Mouse (Mus musculus) limb, embryonic 14.5 days (tissue): ENCODE measurements around the gene Chchd6. TPM values are rescaled to one million over a fixed set of nuclear protein-coding genes. Genes with fewer than 3 reads are reported as not detected.

ENCODE experiments used
- ATAC-seq: fragments of 200-750 bp; cut with Nextera tagmentation; 2 replicates; pipeline ENCODE4 v1.8.0; 2017; ENCODE audit warnings: low read depth, moderate number of reproducible peaks, moderate TSS enrichment; ENCODE audit not compliant: low FRiP score
- DNase-seq: peaks from one replicate; pipeline ENCODE4 v3.0.0-alpha.2; 2015; ENCODE audit warnings: low spot score
- H3K27ac ChIP-seq: fragments of 300-500 bp; sonication (generic); replicated peaks from 2 replicates; pipeline ENCODE4 v1.5.1; 2014; ENCODE audit warnings: low read depth, mild to moderate bottlenecking, low read length, moderate library complexity, mixed read lengths
- H3K27me3 ChIP-seq: fragments of 300-500 bp; sonication (generic); 2 replicates; pipeline ENCODE4 v1.6.1; 2014; ENCODE audit warnings: low read length, mixed read lengths; ENCODE audit not compliant: control insufficient read depth, insufficient read depth
- H3K36me3 ChIP-seq: fragments of 300-500 bp; sonication (generic); 2 replicates; pipeline ENCODE4 v1.6.1; 2014; ENCODE audit warnings: mild to moderate bottlenecking, low read length, moderate library complexity, mixed read lengths; ENCODE audit not compliant: control insufficient read depth, insufficient read depth
- H3K4me1 ChIP-seq: fragments of 300-500 bp; sonication (generic); 2 replicates; pipeline ENCODE4 v1.6.1; 2014; ENCODE audit warnings: antibody characterized with exemption, low read length, mixed read lengths; ENCODE audit not compliant: control insufficient read depth, insufficient read depth
- H3K4me2 ChIP-seq: fragments of 300-500 bp; sonication (generic); replicated peaks from 2 replicates; pipeline ENCODE4 v1.6.1; 2014; ENCODE audit warnings: low read depth, mild to moderate bottlenecking, low read length, moderate library complexity; ENCODE audit not compliant: severe bottlenecking
- H3K4me3 ChIP-seq: fragments of 300-500 bp; sonication (generic); replicated peaks from 2 replicates; pipeline ENCODE4 v1.5.1; 2014; ENCODE audit warnings: low read length
- H3K9ac ChIP-seq: fragments of 300-500 bp; sonication (generic); 2 replicates; pipeline ENCODE4 v1.6.1; 2014; ENCODE audit warnings: mild to moderate bottlenecking, low read depth, low read length, moderate library complexity; ENCODE audit not compliant: severe bottlenecking
- H3K9me3 ChIP-seq: fragments of 300-500 bp; sonication (generic); 2 replicates; pipeline ENCODE4 v1.6.1; 2016; ENCODE audit warnings: low read length; ENCODE audit not compliant: control insufficient read depth
- POLR2A ChIP-seq: fragments of 200-500 bp; IDR thresholded peaks from 2 replicates; pipeline ENCODE4 v1.8.0; 2012; ENCODE audit warnings: inconsistent platforms, mild to moderate bottlenecking, moderate library complexity, borderline replicate concordance; ENCODE audit not compliant: insufficient read depth, insufficient read length; ENCODE audit errors: extremely low read depth
- WGBS: fragments of 180-500 bp; shearing (Covaris S2); extraction: QIAGEN DNeasy Blood & Tissue Kit; methylation state at CpG from one replicate; pipeline ENCODE4 v1.1.7; 2014; 5-methylcytosine and 5-hydroxymethylcytosine counted together
- polyA plus RNA-seq, 2 experiments: library from polyadenylated mRNA; depleted of rRNA in 1 of 2; stranded (reverse) in 1 of 2; unstranded in 1 of 2; fragments of >200 nt; fragmentation: Nextera tagmentation in 1 of 2; extraction: Ambion mirVana in 1 of 2; gene quantifications; 2 replicates each; pipeline versions ENCODE4 v1.2.1 to v1.2.3; 2012 to 2014

Gene Chchd6
- polyA plus RNA-seq, 2 experiments = 40.6 to 55.9 TPM

- H3K9me3 ChIP-seq = no peaks in the 10 kb centered on the region
- no peak overlapping the region for H3K27ac ChIP-seq
- H3K4me3 ChIP-seq = no peak overlapping the region
- ATAC-seq = no peak
- DNase-seq = no peak
- 90% methylated on average over 1 of the region's 1 CpGs for WGBS
- H3K4me2 ChIP-seq = no peak overlapping the region
- no peak for TF ChIP-seq POLR2A
- H3K27me3 ChIP-seq = no peaks in the 10 kb centered on the region
- H3K4me1 ChIP-seq = peaks cover 15% of the 10 kb centered on the region; the same call in 1 of the 2 replicates
- no peaks in the 10 kb centered on the region for H3K36me3 ChIP-seq
- no peak overlapping the region for H3K9ac ChIP-seq
These were observed 95.5 kb downstream of the Chchd6 start for GRCm38 (mm10) chr6:89499961-89500360.

GRCm38 (mm10) chr6:89498764-89499516, 96.5 kb downstream of the Chchd6 start:
- H3K27ac ChIP-seq = peak overlapping the region; percentile 40
- no peaks in the 10 kb centered on the region for H3K27me3 ChIP-seq
- H3K4me3 ChIP-seq = no peak overlapping the region
- ATAC-seq (peak; percentile 67; the same call in 1 of the 2 replicates), DNase-seq (peak; percentile 86)
- H3K9me3 ChIP-seq = no peaks in the 10 kb centered on the region
- 22% methylated on average over 6 of the region's 6 CpGs for WGBS
- no peaks in the 10 kb centered on the region for H3K36me3 ChIP-seq
- H3K4me2 ChIP-seq = no peak overlapping the region
- peaks cover 15% of the 10 kb centered on the region; the same call in 1 of the 2 replicates for H3K4me1 ChIP-seq
- no peak for TF ChIP-seq POLR2A
- no peak overlapping the region for H3K9ac ChIP-seq

GRCm38 (mm10) chr6:89496916-89497315, 98.5 kb downstream of the Chchd6 start:
- DNase-seq = no peak
- Histone ChIP-seq H3K4me2 (no peak overlapping the region), H3K4me3 (no peak overlapping the region), H3K27ac (no peak overlapping the region), H3K27me3 (no peaks in the 10 kb centered on the region), H3K9ac (no peak overlapping the region), H3K36me3 (no peaks in the 10 kb centered on the region), H3K9me3 (no peaks in the 10 kb centered on the region), H3K4me1 (peaks cover 15% of the 10 kb centered on the region; the same call in 1 of the 2 replicates)
- no peak for ATAC-seq
- WGBS = 100% methylated on average over 1 of the region's 1 CpGs
- no peak for TF ChIP-seq POLR2A

GRCm38 (mm10) chr6:89492368-89492767, 103.1 kb downstream of the Chchd6 start:
- no peak overlapping the region for H3K9ac ChIP-seq
- H3K4me1 ChIP-seq = no peaks in the 10 kb centered on the region
- no peak for ATAC-seq
- DNase-seq = no peak
- no peaks in the 10 kb centered on the region for H3K27me3 ChIP-seq
- no peaks in the 10 kb centered on the region for H3K36me3 ChIP-seq
- H3K4me2 ChIP-seq = no peak overlapping the region
- no peak for TF ChIP-seq POLR2A
- H3K27ac ChIP-seq = no peak overlapping the region
- H3K9me3 ChIP-seq = no peaks in the 10 kb centered on the region
- WGBS = 73% methylated on average over 4 of the region's 4 CpGs
- H3K4me3 ChIP-seq = no peak overlapping the region

GRCm38 (mm10) chr6:89490369-89490768, 105.1 kb downstream of the Chchd6 start:
- Histone ChIP-seq H3K27ac (no peak overlapping the region), H3K4me3 (no peak overlapping the region), H3K27me3 (no peaks in the 10 kb centered on the region), H3K36me3 (no peaks in the 10 kb centered on the region), H3K4me2 (no peak overlapping the region), H3K9me3 (no peaks in the 10 kb centered on the region), H3K4me1 (no peaks in the 10 kb centered on the region), H3K9ac (no peak overlapping the region)
- TF ChIP-seq POLR2A = no peak
- DNase-seq (no peak), ATAC-seq (no peak)
- 85% methylated on average over 3 of the region's 3 CpGs for WGBS
